Mouse (Mus musculus): Measurements from ENCODE around the gene Pou2f2. TPM values are rescaled to one million over a fixed set of nuclear protein-coding genes. Genes with fewer than 3 reads are reported as not detected.

The Pou2f2 gene
- polyA plus RNA-seq, 1 experiment from 2014 or later: 3.2 TPM

- H3K36me3 ChIP-seq (ENCODE audit: control insufficient read depth, insufficient read depth, low read length): peaks cover 21% of the 10 kb centered on the region
- 56% methylated on average over 3 of the region's 3 CpGs for WGBS
Measured at GRCm38 (mm10) chr7:25086656-25087055, 92.9 kb downstream of the Pou2f2 start.

DNA sequence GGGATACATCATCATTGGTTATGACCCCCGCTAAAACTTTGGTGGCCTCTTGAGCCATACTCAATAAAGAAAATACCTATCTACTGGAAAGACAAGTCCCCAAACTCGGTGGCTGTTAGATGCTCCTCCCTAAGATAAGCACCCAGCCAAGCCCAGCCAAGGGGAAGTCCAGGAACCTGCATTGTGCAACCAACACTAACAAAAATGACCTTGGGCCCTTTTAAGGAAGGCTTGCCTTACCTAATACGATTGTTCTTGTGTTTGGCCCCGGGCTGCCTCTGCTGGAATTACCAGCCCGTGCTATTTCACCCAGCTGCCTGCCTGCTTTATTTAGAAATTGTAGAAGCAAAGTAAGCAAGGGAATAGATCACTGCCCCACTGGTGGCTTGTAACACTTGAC, 94.9 kb downstream of the Pou2f2 start:
- Histone ChIP-seq H3K27ac (ENCODE audit: low read depth, low read length) (no peak overlapping the region), H3K4me3 (ENCODE audit: low read depth, low read length) (no peak overlapping the region), H3K27me3 (replicated peaks; ENCODE audit: control insufficient read depth, insufficient read depth, low read length) (no peaks in the 10 kb centered on the region), H3K9ac (ENCODE audit: low read depth, low read length) (no peak overlapping the region), H3K4me1 (replicated peaks; ENCODE audit: control insufficient read depth, insufficient read depth, low read length) (peaks cover 20% of the 10 kb centered on the region), H3K9me3 (ENCODE audit: control insufficient read depth, low read length) (no peaks in the 10 kb centered on the region), H3K4me2 (no peak overlapping the region), H3K36me3 (ENCODE audit: control insufficient read depth, insufficient read depth, low read length) (peaks cover 41% of the 10 kb centered on the region)
- DNase-seq (ENCODE audit: low spot score) (no peak), ATAC-seq (replicated peaks; ENCODE audit: low FRiP score) (no peak)
- WGBS: 59% methylated on average over 5 of the region's 5 CpGs

More at GRCm38 (mm10) chr7:25086656-25087055, 92.9 kb downstream of the Pou2f2 start:
- no peaks in the 10 kb centered on the region for H3K9me3 ChIP-seq (ENCODE audit: control insufficient read depth, low read length)
- no peak overlapping the region for H3K4me2 ChIP-seq
- no peak overlapping the region for H3K27ac ChIP-seq (ENCODE audit: low read depth, low read length)
- ATAC-seq (replicated peaks; ENCODE audit: low FRiP score): no peak
- peaks cover 20% of the 10 kb centered on the region for H3K4me1 ChIP-seq (replicated peaks; ENCODE audit: control insufficient read depth, insufficient read depth, low read length)
- DNase-seq (ENCODE audit: low spot score): no peak
- H3K4me3 ChIP-seq (ENCODE audit: low read depth, low read length): no peak overlapping the region
- H3K9ac ChIP-seq (ENCODE audit: low read depth, low read length): no peak overlapping the region
- H3K27me3 ChIP-seq (replicated peaks; ENCODE audit: control insufficient read depth, insufficient read depth, low read length): no peaks in the 10 kb centered on the region

DNA sequence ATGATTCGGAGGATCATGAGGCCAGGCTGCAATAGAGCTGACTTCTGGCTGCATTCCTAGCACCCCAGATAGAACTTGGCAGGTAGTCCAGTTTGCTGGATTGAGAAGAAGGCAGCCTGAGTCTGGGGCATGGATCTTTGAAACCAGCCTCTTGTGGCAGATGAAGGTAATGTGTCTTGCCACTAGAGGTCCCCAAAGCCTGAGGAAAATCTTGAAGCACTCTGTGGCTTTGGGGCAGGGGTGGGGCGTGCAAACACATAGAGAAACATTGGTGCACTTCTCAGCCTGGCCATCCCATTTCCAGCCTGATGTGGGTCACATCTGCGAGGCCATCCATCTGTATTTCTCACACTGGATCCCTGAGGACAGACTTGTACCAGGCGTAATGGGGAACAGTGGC, 97.0 kb downstream of the Pou2f2 start:
- H3K4me1 ChIP-seq (replicated peaks; ENCODE audit: control insufficient read depth, insufficient read depth, low read length): peaks cover 24% of the 10 kb centered on the region
- no peak overlapping the region for H3K4me3 ChIP-seq (ENCODE audit: low read depth, low read length)
- H3K9ac ChIP-seq (ENCODE audit: low read depth, low read length): no peak overlapping the region
- ATAC-seq (replicated peaks; ENCODE audit: low FRiP score): no peak
- DNase-seq (ENCODE audit: low spot score): no peak
- H3K27me3 ChIP-seq (replicated peaks; ENCODE audit: control insufficient read depth, insufficient read depth, low read length): no peaks in the 10 kb centered on the region
- peaks cover 44% of the 10 kb centered on the region for H3K36me3 ChIP-seq (ENCODE audit: control insufficient read depth, insufficient read depth, low read length)
- no peak overlapping the region for H3K4me2 ChIP-seq
- 80% methylated on average over 4 of the region's 4 CpGs for WGBS
- no peaks in the 10 kb centered on the region for H3K9me3 ChIP-seq (ENCODE audit: control insufficient read depth, low read length)
- no peak overlapping the region for H3K27ac ChIP-seq (ENCODE audit: low read depth, low read length)

DNA sequence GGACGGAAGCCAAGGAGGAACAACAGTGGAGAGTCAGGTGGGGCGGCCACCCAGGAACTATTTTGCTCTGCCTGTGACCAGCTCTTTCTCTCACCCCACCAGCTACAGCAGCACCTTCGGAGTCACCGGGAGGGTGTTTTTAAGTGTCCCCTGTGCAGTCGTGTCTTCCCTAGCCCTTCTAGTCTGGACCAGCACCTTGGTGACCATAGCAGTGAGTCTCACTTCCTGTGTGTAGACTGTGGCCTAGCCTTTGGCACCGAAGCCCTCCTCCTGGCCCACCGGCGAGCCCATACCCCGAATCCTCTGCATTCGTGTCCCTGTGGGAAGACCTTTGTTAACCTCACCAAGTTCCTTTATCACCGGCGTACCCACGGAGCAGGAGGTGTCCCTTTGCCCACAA, 99.1 kb downstream of the Pou2f2 start:
- DNase-seq (ENCODE audit: low spot score) (no peak), ATAC-seq (replicated peaks; ENCODE audit: low FRiP score) (no peak)
- peaks cover 44% of the 10 kb centered on the region for H3K36me3 ChIP-seq (ENCODE audit: control insufficient read depth, insufficient read depth, low read length)
- H3K4me1 ChIP-seq (replicated peaks; ENCODE audit: control insufficient read depth, insufficient read depth, low read length): peaks cover 31% of the 10 kb centered on the region
- no peaks in the 10 kb centered on the region for H3K9me3 ChIP-seq (ENCODE audit: control insufficient read depth, low read length)
- WGBS: 92% methylated on average over 13 of the region's 13 CpGs
- no peak overlapping the region for H3K4me2 ChIP-seq
- no peak overlapping the region for H3K9ac ChIP-seq (ENCODE audit: low read depth, low read length)
- no peaks in the 10 kb centered on the region for H3K27me3 ChIP-seq (replicated peaks; ENCODE audit: control insufficient read depth, insufficient read depth, low read length)
- H3K4me3 ChIP-seq (ENCODE audit: low read depth, low read length): no peak overlapping the region
- H3K27ac ChIP-seq (ENCODE audit: low read depth, low read length): no peak overlapping the region

- ATAC-seq (replicated peaks; ENCODE audit: low FRiP score) (no peak), DNase-seq (ENCODE audit: low spot score) (no peak)
- Histone ChIP-seq H3K9ac (ENCODE audit: low read depth, low read length) (no peak overlapping the region), H3K4me1 (replicated peaks; ENCODE audit: control insufficient read depth, insufficient read depth, low read length) (peaks cover 33% of the 10 kb centered on the region), H3K4me2 (no peak overlapping the region), H3K9me3 (ENCODE audit: control insufficient read depth, low read length) (no peaks in the 10 kb centered on the region), H3K4me3 (ENCODE audit: low read depth, low read length) (no peak overlapping the region), H3K27me3 (replicated peaks; ENCODE audit: control insufficient read depth, insufficient read depth, low read length) (no peaks in the 10 kb centered on the region), H3K36me3 (ENCODE audit: control insufficient read depth, insufficient read depth, low read length) (peaks cover 44% of the 10 kb centered on the region), H3K27ac (ENCODE audit: low read depth, low read length) (no peak overlapping the region)
- WGBS: 84% methylated on average over 12 of the region's 12 CpGs
Measured at GRCm38 (mm10) chr7:25079496-25080026, 100.0 kb downstream of the Pou2f2 start.

DNA sequence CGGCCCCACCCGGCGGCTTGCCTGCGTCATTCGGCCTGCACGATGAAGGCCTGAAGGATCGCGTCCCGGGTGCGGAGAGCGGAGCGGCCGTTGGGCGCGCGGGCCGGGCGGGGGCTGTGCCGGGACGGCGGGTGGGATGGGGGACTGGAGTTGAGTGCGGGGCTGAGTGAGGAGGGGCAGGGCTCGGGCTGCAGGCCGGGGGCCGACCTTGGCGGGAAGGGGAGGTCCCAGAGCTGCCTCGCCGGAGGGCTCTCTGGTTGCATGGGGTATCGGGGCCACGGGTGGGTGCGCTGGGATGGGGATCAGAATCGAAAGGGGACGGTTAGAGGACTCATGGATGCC, 102.1 kb downstream of the Pou2f2 start:
- peak overlapping the region; percentile 93 for H3K9ac ChIP-seq (ENCODE audit: low read depth, low read length)
- H3K27ac ChIP-seq (ENCODE audit: low read depth, low read length): peak overlapping the region; percentile 92
- DNase-seq (ENCODE audit: low spot score) (no peak), ATAC-seq (replicated peaks; ENCODE audit: low FRiP score) (peak; percentile 32; the same call in 1 of the 2 replicates)
- H3K36me3 ChIP-seq (ENCODE audit: control insufficient read depth, insufficient read depth, low read length): peaks cover 28% of the 10 kb centered on the region
- H3K4me1 ChIP-seq (replicated peaks; ENCODE audit: control insufficient read depth, insufficient read depth, low read length): peaks cover 40% of the 10 kb centered on the region
- H3K9me3 ChIP-seq (ENCODE audit: control insufficient read depth, low read length): no peaks in the 10 kb centered on the region
- H3K4me3 ChIP-seq (ENCODE audit: low read depth, low read length): peak overlapping the region; percentile 96
- peak overlapping the region; percentile 96 for H3K4me2 ChIP-seq
- H3K27me3 ChIP-seq (replicated peaks; ENCODE audit: control insufficient read depth, insufficient read depth, low read length): no peaks in the 10 kb centered on the region
- WGBS: under 1% methylated on average over 33 of the region's 33 CpGs

- Histone ChIP-seq H3K9me3 (ENCODE audit: control insufficient read depth, low read length) (no peaks in the 10 kb centered on the region), H3K4me3 (ENCODE audit: low read depth, low read length) (peak overlapping the region; percentile 96), H3K4me2 (peak overlapping the region; percentile 96), H3K27ac (ENCODE audit: low read depth, low read length) (peak overlapping the region; percentile 92), H3K36me3 (ENCODE audit: control insufficient read depth, insufficient read depth, low read length) (peaks cover 25% of the 10 kb centered on the region), H3K4me1 (replicated peaks; ENCODE audit: control insufficient read depth, insufficient read depth, low read length) (peaks cover 40% of the 10 kb centered on the region), H3K9ac (ENCODE audit: low read depth, low read length) (peak overlapping the region; percentile 93), H3K27me3 (replicated peaks; ENCODE audit: control insufficient read depth, insufficient read depth, low read length) (no peaks in the 10 kb centered on the region)
- DNase-seq (ENCODE audit: low spot score) (peak; percentile 92), ATAC-seq (replicated peaks; ENCODE audit: low FRiP score) (peak; percentile 96)
- under 1% methylated on average over 56 of the region's 56 CpGs for WGBS
Measured at GRCm38 (mm10) chr7:25076663-25077413, 102.7 kb downstream of the Pou2f2 start.

DNA sequence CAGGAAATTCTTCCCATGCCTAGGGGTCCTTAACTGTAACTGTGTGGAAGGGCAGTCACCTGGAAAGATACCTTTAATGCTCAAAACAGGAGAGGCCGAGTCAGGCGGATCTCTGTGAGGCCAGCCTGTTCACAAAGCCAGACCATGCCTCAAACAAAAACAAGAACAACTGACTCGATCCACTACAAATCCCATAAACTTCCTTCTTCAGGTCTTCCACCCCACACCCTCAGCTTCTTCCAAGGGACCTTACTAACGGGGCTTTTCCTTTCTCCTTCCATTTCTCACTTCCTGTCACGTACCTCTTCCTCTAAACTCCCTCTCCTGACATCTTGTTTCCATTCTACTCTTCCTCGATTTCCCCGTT, 103.2 kb downstream of the Pou2f2 start:
- 18% methylated on average over 7 of the region's 7 CpGs for WGBS
- Histone ChIP-seq H3K4me3 (ENCODE audit: low read depth, low read length) (peak overlapping the region; percentile 96), H3K4me1 (replicated peaks; ENCODE audit: control insufficient read depth, insufficient read depth, low read length) (peaks cover 44% of the 10 kb centered on the region), H3K27me3 (replicated peaks; ENCODE audit: control insufficient read depth, insufficient read depth, low read length) (no peaks in the 10 kb centered on the region), H3K27ac (ENCODE audit: low read depth, low read length) (peak overlapping the region; percentile 88), H3K4me2 (peak overlapping the region; percentile 67), H3K9me3 (ENCODE audit: control insufficient read depth, low read length) (no peaks in the 10 kb centered on the region), H3K36me3 (ENCODE audit: control insufficient read depth, insufficient read depth, low read length) (peaks cover 20% of the 10 kb centered on the region), H3K9ac (ENCODE audit: low read depth, low read length) (peak overlapping the region; percentile 79)
- DNase-seq (ENCODE audit: low spot score): no peak
- ATAC-seq (replicated peaks; ENCODE audit: low FRiP score): no peak

DNA sequence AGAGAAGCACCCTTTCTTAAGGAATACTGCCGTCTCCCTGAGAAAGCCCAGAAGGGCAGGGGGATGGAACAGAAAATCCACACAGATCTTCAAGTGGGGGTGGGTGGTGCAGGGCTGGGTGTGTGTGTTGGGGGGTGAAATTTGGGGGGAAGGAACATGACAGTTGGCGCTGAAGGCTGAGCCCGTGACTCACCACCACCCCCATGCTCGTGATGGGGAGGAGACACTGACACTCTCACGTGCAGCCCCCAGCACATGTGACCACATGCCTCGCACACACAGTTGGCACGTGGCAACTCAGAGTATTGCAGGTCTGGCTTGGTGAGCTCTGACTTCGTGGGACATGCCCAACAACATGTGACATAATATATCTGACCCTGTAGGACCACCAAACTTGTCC, 105.6 kb downstream of the Pou2f2 start:
- no peak for DNase-seq (ENCODE audit: low spot score)
- H3K27ac ChIP-seq (ENCODE audit: low read depth, low read length): peak overlapping the region; percentile 13
- 85% methylated on average over 8 of the region's 8 CpGs for WGBS
- no peaks in the 10 kb centered on the region for H3K36me3 ChIP-seq (ENCODE audit: control insufficient read depth, insufficient read depth, low read length)
- H3K4me2 ChIP-seq: no peak overlapping the region
- H3K27me3 ChIP-seq (replicated peaks; ENCODE audit: control insufficient read depth, insufficient read depth, low read length): no peaks in the 10 kb centered on the region
- peaks cover 43% of the 10 kb centered on the region for H3K4me1 ChIP-seq (replicated peaks; ENCODE audit: control insufficient read depth, insufficient read depth, low read length)
- H3K9me3 ChIP-seq (ENCODE audit: control insufficient read depth, low read length): no peaks in the 10 kb centered on the region
- no peak overlapping the region for H3K9ac ChIP-seq (ENCODE audit: low read depth, low read length)
- no peak for ATAC-seq (replicated peaks; ENCODE audit: low FRiP score)
- H3K4me3 ChIP-seq (ENCODE audit: low read depth, low read length): no peak overlapping the region
